Mouse (Mus musculus) layer of hippocampus, adult 2 months (tissue): ENCODE data around the gene Larp1. TPM values are rescaled to one million over a fixed set of nuclear protein-coding genes. Genes with fewer than 3 reads are reported as not detected.
A peak's percentile ranks its signal among the peaks of the same experiment; 100 is the strongest.
"Not testable (repeated sequence)": the region's sequence is repeated elsewhere in the genome, so short reads cannot be mapped to it uniquely, and the experiment has no call there.

Experiments used
- DNase-seq, 2 experiments: peaks; one replicate each; pipeline ENCODE4 v3.0.0; 2022; ENCODE audit warnings: low spot score in 2 of 2
- H3K27ac ChIP-seq: fragments of 200-600 bp; 2 replicates; pipeline ENCODE4 v1.8.1; 2022
- H3K4me3 ChIP-seq: fragments of 200-600 bp; 2 replicates; pipeline ENCODE4 v1.8.1; 2022; ENCODE audit warnings: mild to moderate bottlenecking
- CTCF ChIP-seq: fragments of 200-600 bp; conservative IDR thresholded peaks from 2 replicates; pipeline ENCODE4 v1.8.1; 2022; ENCODE audit warnings: antibody characterized with exemption, mild to moderate bottlenecking, moderate library complexity
- total RNA-seq, 2 experiments: library from RNA; stranded (reverse); gene quantifications; 2 replicates each; pipeline ENCODE4 v1.2.3; 2021

The Larp1 gene
- total RNA-seq, 2 experiments from 2014 or later = 91.1 to 92.8 TPM

DNA sequence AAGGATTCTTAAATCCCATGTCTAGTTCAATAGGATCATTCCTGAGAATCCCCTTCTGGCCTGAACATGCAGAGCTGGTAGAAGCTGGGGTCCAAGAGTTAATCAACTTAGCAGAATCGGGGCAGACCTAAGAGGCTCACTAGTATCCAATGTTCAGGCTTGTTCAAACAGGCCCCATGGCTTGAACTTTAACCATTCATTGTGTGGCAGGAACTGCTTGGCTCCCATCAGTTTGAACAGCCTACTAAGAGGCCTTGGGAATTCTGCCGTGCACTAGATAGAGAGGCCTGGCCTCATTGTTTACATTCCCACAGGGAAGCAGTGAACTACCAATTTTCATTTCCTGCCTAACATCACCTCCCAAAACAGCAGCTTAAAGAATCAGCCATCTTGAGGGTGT, 12.8 kb downstream of the Larp1 start:
- DNase-seq = no peak
- TF ChIP-seq CTCF = no peak
- no peak overlapping the region for H3K27ac ChIP-seq
- H3K4me3 ChIP-seq = no peak overlapping the region

GRCm38 (mm10) chr11:58024271-58024670, 15.4 kb downstream of the Larp1 start:
- no peak overlapping the region for H3K27ac ChIP-seq
- no peak overlapping the region for H3K4me3 ChIP-seq
- TF ChIP-seq CTCF = no peak
- DNase-seq = no peak

DNA sequence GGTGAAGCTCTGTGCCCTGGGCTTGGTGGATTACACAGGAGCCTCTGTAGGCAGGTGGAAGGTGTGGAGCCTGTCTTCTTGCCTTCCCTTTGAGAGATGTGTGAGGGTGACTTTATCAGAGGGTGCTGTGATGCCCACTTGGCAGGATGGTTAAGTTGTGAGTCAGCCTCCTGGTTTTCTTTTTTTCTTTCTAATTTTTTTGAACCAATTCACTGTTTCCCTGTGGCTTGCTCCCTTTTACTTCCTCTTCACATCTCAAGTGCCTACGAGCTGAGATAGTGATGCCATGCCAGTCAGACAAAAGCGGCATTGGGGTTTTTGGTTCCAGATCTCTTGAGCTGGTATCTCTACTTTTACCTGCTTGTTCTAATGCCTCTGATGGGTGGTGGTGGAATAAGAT, 15.8 kb downstream of the Larp1 start:
- TF ChIP-seq CTCF = no peak
- no peak overlapping the region for H3K27ac ChIP-seq
- no peak for DNase-seq
- no peak overlapping the region for H3K4me3 ChIP-seq

- DNase-seq = no peak
- no peak for TF ChIP-seq CTCF
- Histone ChIP-seq H3K27ac (no peak overlapping the region), H3K4me3 (no peak overlapping the region)
Measured at GRCm38 (mm10) chr11:58025881-58026280, 17.0 kb downstream of the Larp1 start.

GRCm38 (mm10) chr11:58026337-58026736, 17.5 kb downstream of the Larp1 start:
- Histone ChIP-seq H3K27ac (no peak overlapping the region), H3K4me3 (no peak overlapping the region)
- no peak for DNase-seq
- no peak for TF ChIP-seq CTCF

DNA sequence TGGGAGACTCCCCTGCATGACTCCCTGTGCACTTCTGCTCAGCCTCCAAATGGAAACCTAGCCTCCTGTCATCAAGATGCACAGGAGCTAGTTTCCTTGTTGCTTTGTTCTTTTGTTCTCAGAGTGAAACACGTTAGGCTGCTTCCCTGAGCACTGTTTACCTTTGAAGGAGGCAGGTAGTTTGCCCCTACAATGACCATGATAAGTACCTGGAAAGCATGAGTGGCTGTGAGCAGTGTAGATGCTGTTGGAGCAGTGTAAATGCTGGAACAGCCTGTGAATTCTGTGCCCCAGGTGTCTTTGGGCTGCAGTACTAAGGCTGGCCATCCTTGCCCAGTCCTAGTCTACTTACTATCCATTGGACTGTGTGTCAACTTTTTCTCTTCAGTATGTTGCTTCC, 18.0 kb downstream of the Larp1 start:
- no peak for TF ChIP-seq CTCF
- H3K4me3 ChIP-seq = no peak overlapping the region
- no peak for DNase-seq
- no peak overlapping the region for H3K27ac ChIP-seq

DNA sequence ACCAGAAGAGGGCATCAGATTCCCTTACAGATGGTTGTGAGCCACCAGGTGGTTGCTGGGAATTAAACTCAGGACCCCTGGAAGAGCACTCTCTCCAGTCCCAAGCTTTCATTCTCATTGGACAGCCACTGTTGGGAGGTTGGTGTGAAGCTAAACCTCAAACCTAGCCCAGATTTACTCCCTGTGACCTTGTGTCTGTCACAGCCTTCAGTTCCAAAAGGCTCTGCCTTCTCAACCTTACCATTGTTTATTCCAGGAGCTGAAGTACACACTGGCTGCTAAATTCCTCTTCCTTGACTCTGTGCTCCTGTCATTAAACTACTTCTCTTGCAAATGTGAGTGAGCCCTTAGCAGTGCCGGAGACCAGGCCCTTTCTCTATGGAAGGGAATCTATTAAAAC, 20.1 kb downstream of the Larp1 start:
- no peak for DNase-seq
- TF ChIP-seq CTCF = no peak
- Histone ChIP-seq H3K27ac (no peak overlapping the region), H3K4me3 (no peak overlapping the region)

DNA sequence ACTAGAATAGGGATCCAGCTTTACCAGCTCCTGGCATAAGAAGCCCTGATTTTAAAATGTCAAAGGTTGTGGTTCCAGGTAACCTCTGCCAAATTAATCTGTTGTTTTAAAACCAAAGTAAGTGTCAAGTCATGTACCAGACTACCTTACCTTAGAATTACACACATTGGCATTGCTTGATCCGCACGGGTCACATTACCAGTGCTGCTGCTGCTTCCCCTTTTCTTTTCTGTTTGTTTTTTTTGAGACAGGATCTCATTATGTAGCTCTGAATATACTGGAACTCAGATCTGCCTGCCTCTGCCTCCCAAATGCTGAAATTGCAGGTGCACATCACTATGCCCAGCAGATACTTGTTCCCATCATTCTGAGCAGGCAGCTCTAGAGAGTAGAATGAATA, 21.0 kb downstream of the Larp1 start:
- Histone ChIP-seq H3K4me3 (no peak overlapping the region), H3K27ac (no peak overlapping the region)
- DNase-seq = no peak
- no peak for TF ChIP-seq CTCF

GRCm38 (mm10) chr11:58031176-58031575, 22.3 kb downstream of the Larp1 start:
- DNase-seq = no peak
- H3K27ac ChIP-seq = no peak overlapping the region
- no peak for TF ChIP-seq CTCF
- H3K4me3 ChIP-seq = no peak overlapping the region

- no peak overlapping the region for H3K4me3 ChIP-seq
- no peak for TF ChIP-seq CTCF
- H3K27ac ChIP-seq = no peak overlapping the region
- DNase-seq = no peak
Measured at GRCm38 (mm10) chr11:58033635-58034034, 24.8 kb downstream of the Larp1 start.

DNA sequence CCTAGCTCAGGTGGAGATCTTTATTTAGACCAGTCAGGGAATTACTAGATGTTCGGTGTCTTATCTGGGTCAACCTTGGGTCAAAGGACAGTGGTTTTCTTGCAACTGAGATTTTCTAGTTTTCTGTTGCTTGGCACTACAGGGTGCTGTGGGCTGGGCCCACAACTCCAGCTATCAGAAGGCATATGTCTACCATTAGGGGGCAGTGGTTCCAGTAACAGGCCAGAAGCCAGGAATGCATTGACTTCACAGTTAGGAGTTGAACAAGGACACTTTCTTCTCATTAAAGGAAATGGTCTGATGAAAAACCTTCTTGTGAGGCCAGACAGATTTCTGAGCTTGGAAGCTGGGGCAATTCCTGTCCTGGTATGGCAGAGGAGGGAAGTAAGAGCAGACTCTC, 30.2 kb downstream of the Larp1 start:
- DNase-seq = peak in 1 of 2 experiments; percentile 19
- no peak overlapping the region for H3K4me3 ChIP-seq
- peak overlapping the region; percentile 3; the same call in 1 of the 2 replicates for H3K27ac ChIP-seq
- peak; percentile 74 for TF ChIP-seq CTCF

GRCm38 (mm10) chr11:58042861-58043431, 34.1 kb downstream of the Larp1 start:
- TF ChIP-seq CTCF = no peak
- Histone ChIP-seq H3K4me3 (no peak overlapping the region), H3K27ac (no peak overlapping the region)
- DNase-seq = no peak

DNA sequence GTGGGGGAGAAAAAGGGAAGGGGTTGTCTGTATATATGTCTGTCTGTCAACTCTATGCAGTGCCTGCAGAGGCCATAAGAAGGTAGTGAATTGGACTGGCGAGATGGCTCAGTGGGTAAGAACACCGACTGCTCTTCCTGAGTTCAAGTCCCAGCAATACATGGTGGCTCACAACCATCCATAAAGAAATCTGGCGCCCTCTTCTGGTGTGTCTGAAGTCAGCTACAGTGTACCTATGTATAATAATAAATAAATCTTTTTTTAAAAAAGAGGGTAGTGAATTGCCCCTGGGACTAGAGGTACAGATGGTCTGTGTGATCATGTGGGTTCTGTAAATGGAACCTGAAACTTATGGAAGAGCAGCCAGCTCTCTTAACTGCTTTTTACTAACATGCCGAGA, 37.6 kb downstream of the Larp1 start:
- Histone ChIP-seq H3K27ac (no peak overlapping the region), H3K4me3 (no peak overlapping the region)
- no peak for DNase-seq
- peak; percentile 72 for TF ChIP-seq CTCF

- peak; percentile 96 for TF ChIP-seq CTCF
- no peak overlapping the region for H3K27ac ChIP-seq
- peak; percentile 23 to 72 for DNase-seq
- no peak overlapping the region for H3K4me3 ChIP-seq
Measured at GRCm38 (mm10) chr11:58057455-58057854, 48.6 kb downstream of the Larp1 start.

DNA sequence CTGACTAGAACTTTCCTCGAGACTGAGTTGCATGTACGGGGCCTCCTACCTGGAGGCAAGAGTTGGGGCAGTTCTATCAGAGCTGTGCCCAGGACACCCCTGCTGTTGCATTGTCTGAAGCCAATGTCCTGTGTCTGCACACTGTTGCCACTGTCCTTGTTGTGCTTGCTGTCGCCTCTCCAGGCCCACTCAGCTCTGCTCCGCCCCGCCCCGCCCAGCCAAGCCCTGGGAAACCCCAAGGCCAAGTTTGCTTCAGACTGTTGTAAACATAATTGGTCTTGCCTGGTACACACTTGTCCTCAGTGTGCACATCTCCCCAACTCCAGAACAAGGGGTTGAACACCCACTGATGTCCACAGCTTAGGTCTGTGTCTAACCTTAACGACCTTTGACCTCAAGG, 50.9 kb downstream of the Larp1 start:
- not testable (repeated sequence) for DNase-seq, H3K27ac ChIP-seq, H3K4me3 ChIP-seq

DNA sequence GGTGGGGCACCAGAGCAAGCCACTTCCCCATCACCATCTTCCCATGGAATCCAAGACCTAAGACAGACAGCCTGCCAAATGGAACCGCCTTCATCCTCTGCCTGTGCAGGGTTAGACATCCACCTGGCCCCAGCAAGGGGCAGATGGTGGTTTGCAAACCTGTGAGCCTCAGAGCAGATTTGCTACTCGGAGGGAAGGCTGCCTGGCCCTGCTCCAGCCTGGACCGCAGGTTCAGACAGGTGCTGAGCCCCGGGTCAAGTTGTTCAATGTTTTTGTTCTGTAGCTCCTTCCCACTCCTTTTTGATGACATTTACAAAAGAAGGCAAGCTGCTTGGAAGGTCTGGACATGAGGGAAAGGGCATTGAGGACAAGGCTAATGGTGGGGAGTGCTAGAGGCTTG, 52.4 kb downstream of the Larp1 start:
- H3K4me3 ChIP-seq, DNase-seq, H3K27ac ChIP-seq: not testable (repeated sequence)
